Mouse (Mus musculus): ENCODE measurements around the gene Abhd12b. TPM values are rescaled to one million over a fixed set of nuclear protein-coding genes. Genes with fewer than 3 reads are reported as not detected.

Abhd12b gene
- total RNA-seq, 2 experiments from 2014 or later, result not detected

Other genes starting within 250 kb of the Abhd12b start
- gene Sav1, start 167.1 kb upstream of the Abhd12b start, total RNA-seq (2021), result 10 to 100 TPM; 25.5 TPM
- 10 to 100 TPM; 16.6 to 19.7 TPM for gene Nin, start 40.4 kb upstream of the Abhd12b start, total RNA-seq (2021)
- gene Pygl, start 77.3 kb downstream of the Abhd12b start, total RNA-seq (2021), result 1 to 10 TPM; 4.1 to 7.1 TPM
- under 1 TPM in 1 of 2 experiments, not detected in 1; 0.16 TPM for gene Trim9, start 193.5 kb downstream of the Abhd12b start, total RNA-seq (2021)